Mouse (Mus musculus): Measurements from ENCODE around the gene Gm15093. TPM values are rescaled to one million over a fixed set of nuclear protein-coding genes. Genes with fewer than 3 reads are reported as not detected.
"Not testable (repeated sequence)": the region's sequence is repeated elsewhere in the genome, so short reads cannot be mapped to it uniquely, and the experiment has no call there.

Gene Gm15093
- not detected for total RNA-seq (2021)

DNA sequence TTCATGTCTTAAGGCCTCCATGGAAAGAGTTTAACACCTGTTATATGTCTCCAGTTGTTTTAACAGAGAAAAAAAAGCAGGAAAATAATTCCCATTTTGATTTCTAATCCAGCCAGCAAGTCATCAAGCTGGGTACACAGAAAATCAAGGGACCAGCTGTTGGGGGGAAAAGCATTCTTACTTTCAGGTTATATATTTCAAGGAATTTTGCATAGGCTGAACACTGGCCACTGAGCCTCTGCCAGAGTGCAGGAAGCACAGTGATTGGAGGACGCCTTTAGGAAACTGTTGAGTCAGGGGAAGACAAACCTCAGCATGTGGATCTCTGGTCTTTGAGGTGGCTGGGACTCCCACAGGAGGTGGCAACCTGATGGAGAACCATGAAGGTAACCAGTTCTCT is at the start of gene Gm15093:
Gene Gm15093 (plus strand): TSS at position 301 of the 400 bp plus-strand sequence.
- intact Hi-C loops (cut with DNase I); DNase-seq (ENCODE audit: low spot score): not testable (repeated sequence)

Other genes with a start within 250 kb of the Gm15093 start
- gene Ott, start 198.1 kb upstream of the Gm15093 start, total RNA-seq (2021) = not detected
- gene Gm15085, start 175.2 kb downstream of the Gm15093 start, total RNA-seq (2021) = not detected

Data from heart, postnatal 25 days (tissue).